Mouse (Mus musculus) MEL (cell line): Measurements from ENCODE around the gene Pknox2.

Source experiments
- CHD2 ChIP-seq: IDR thresholded peaks from 2 replicates; pipeline ENCODE4 v1.6.1; 2011; ENCODE audit warnings: low read length, improper control_type of control experiment
- CTCF ChIP-seq, 3 experiments: IDR thresholded peaks in 2 of 3; conservative IDR thresholded peaks in 1 of 3; 2 replicates each; pipeline ENCODE4 v1.5.1; 2011 to 2012; ENCODE audit warnings: low read length in 3 of 3, low read depth in 2 of 3, mild to moderate bottlenecking in 2 of 3, improper control_type of control experiment in 1 of 3, inconsistent platforms in 1 of 3, mixed read lengths in 1 of 3, moderate library complexity in 1 of 3; ENCODE audit not compliant: control insufficient read depth in 1 of 3, insufficient read depth in 1 of 3, poor library complexity in 1 of 3, severe bottlenecking in 1 of 3
- E2F4 ChIP-seq: IDR thresholded peaks from 2 replicates; pipeline ENCODE4 v1.6.1; 2011; ENCODE audit warnings: low read depth, low read length, improper control_type of control experiment, borderline replicate concordance
- JUND ChIP-seq: IDR thresholded peaks from 2 replicates; pipeline ENCODE4 v1.6.1; 2011; ENCODE audit warnings: low read depth, mild to moderate bottlenecking, improper control_type of control experiment, low read length
- MAZ ChIP-seq: IDR thresholded peaks from 2 replicates; pipeline ENCODE4 v1.6.1; 2012; ENCODE audit warnings: low read depth, mild to moderate bottlenecking, inconsistent platforms, low read length, improper control_type of control experiment
- NRF1 ChIP-seq: IDR thresholded peaks from 2 replicates; pipeline ENCODE4 v1.6.1; 2014; ENCODE audit warnings: low read depth, mild to moderate bottlenecking, inconsistent platforms, low read length, improper control_type of control experiment, moderate library complexity; ENCODE audit not compliant: poor library complexity, insufficient read depth, severe bottlenecking
- POLR2A ChIP-seq, 2 experiments: IDR thresholded peaks; 2 replicates each; pipeline ENCODE4 v1.6.1; 2011 to 2012; ENCODE audit warnings: low read length in 2 of 2, mild to moderate bottlenecking in 2 of 2, control low read depth in 1 of 2, improper control_type of control experiment in 1 of 2, low read depth in 1 of 2, moderate library complexity in 1 of 2; ENCODE audit not compliant: control insufficient read depth in 1 of 2, insufficient read depth in 1 of 2, poor library complexity in 1 of 2
- ZKSCAN1 ChIP-seq: IDR thresholded peaks from 2 replicates; pipeline ENCODE4 v1.6.1; 2012; ENCODE audit warnings: low read depth, mild to moderate bottlenecking, inconsistent platforms, low read length, improper control_type of control experiment, moderate library complexity

DNA sequence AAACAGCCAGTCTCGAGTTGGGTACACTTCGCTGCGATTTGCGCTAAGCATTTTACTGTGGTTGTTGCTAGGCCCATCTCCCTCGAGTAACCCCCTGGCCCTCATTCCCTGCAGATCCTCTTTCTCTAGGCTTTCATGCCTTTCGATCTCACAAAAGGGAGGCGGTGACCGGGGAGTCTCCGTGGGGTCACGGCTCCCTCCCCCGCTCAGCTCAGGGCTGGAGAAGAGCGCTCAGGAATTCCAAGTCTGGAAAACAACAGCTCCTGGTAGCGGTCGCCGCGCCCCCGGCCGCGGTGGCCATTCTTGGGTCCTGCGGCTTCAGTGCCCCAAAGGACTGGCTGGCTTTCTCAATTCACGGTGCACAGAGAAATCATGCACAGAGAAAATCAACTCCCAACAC lies 3.0 kb downstream of the Pknox2 start:
- TF ChIP-seq CTCF (IDR thresholded peaks at IDR 0.05 in 2 of 3, conservative IDR thresholded peaks at IDR 0.05 in 1 of 3; ENCODE audit: control insufficient read depth in 1 of 3, insufficient read depth in 1 of 3, low read depth in 2 of 3, low read length in 3 of 3, poor library complexity in 1 of 3, severe bottlenecking in 1 of 3) (no peak), NRF1 (no peak), CHD2 (no peak), MAZ (no peak), E2F4 (no peak), JUND (no peak), POLR2A (IDR thresholded peaks at IDR 0.05; ENCODE audit: control insufficient read depth in 1 of 2, insufficient read depth in 1 of 2, low read depth in 1 of 2, low read length in 2 of 2, poor library complexity in 1 of 2) (no peak), ZKSCAN1 (no peak)
